Mouse (Mus musculus) heart, embryonic 12.5 days (tissue): ENCODE measurements around the gene Scarb2. TPM values are rescaled to one million over a fixed set of nuclear protein-coding genes. Genes with fewer than 3 reads are reported as not detected.

Source experiments
- ATAC-seq: fragments of 200-750 bp; cut with Nextera tagmentation; 2 replicates; pipeline ENCODE4 v1.8.0; 2017; ENCODE audit warnings: moderate TSS enrichment, moderate library complexity; ENCODE audit not compliant: insufficient number of reproducible peaks, low FRiP score
- H3K27ac ChIP-seq: fragments of 300-500 bp; sonication (generic); 2 replicates; pipeline ENCODE4 v1.5.1; 2016; ENCODE audit warnings: mild to moderate bottlenecking, moderate library complexity; ENCODE audit not compliant: poor library complexity, severe bottlenecking
- H3K27me3 ChIP-seq: fragments of 300-500 bp; sonication (generic); replicated peaks from 2 replicates; pipeline ENCODE4 v1.6.1; 2016; ENCODE audit warnings: mild to moderate bottlenecking, moderate library complexity
- H3K36me3 ChIP-seq: fragments of 300-500 bp; sonication (generic); 2 replicates; pipeline ENCODE4 v1.6.1; 2016; ENCODE audit warnings: mild to moderate bottlenecking, moderate library complexity
- H3K4me1 ChIP-seq: fragments of 300-500 bp; sonication (generic); replicated peaks from 2 replicates; pipeline ENCODE4 v1.6.1; 2016; ENCODE audit warnings: mild to moderate bottlenecking
- H3K4me2 ChIP-seq: fragments of 300-500 bp; sonication (generic); 2 replicates; pipeline ENCODE4 v1.6.1; 2016; ENCODE audit warnings: mild to moderate bottlenecking, moderate library complexity
- H3K4me3 ChIP-seq: fragments of 300-500 bp; sonication (generic); 2 replicates; pipeline ENCODE4 v1.5.1; 2016; ENCODE audit warnings: mild to moderate bottlenecking
- H3K9ac ChIP-seq: fragments of 300-500 bp; sonication (generic); 2 replicates; pipeline ENCODE4 v1.6.1; 2016; ENCODE audit warnings: mild to moderate bottlenecking, moderate library complexity
- H3K9me3 ChIP-seq: fragments of 300-500 bp; sonication (generic); replicated peaks from 2 replicates; pipeline ENCODE4 v1.6.1; 2016; ENCODE audit warnings: mild to moderate bottlenecking, moderate library complexity
- WGBS: fragments of 180-500 bp; shearing (Covaris S2); methylation state at CpG from one replicate; pipeline ENCODE4 v1.1.7; 2016; 5-methylcytosine and 5-hydroxymethylcytosine counted together
- polyA plus RNA-seq: library from polyadenylated mRNA; unstranded; fragments of >200 nt; fragmentation: Nextera tagmentation; extraction: Ambion mirVana; gene quantifications from 2 replicates; pipeline ENCODE4 v1.2.1, GENCODE M21; 2016

Gene Scarb2
- polyA plus RNA-seq, 1 experiment from 2014 or later, result 18.0 TPM

DNA sequence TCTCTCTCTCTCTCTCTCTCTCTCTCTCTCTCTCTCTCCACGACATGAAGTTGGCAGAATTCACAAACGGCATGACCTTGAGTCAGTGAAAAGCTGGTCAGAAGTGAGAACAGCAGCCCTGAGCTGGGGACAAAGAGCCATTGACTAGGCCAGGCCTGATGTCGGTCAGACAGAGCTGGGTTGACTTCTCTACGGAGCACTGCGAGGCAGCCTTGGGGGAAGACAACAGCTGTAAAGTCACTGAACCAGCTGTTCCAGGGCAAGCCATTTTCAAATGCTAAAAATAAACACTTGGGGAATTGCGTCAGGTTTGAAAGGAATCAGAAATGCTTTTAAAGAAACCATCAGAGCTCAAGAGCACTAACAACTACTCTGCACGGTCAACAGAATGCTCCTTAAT lies 13.2 kb downstream of the Scarb2 start:
- Histone ChIP-seq H3K27me3 (no peaks in the 10 kb centered on the region), H3K9ac (no peak overlapping the region), H3K4me3 (no peak overlapping the region), H3K9me3 (no peaks in the 10 kb centered on the region), H3K4me1 (peaks cover 62% of the 10 kb centered on the region), H3K36me3 (no peaks in the 10 kb centered on the region), H3K4me2 (no peak overlapping the region), H3K27ac (peak overlapping the region; percentile 67)
- 25% methylated on average over 7 of the region's 7 CpGs for WGBS
- no peak for ATAC-seq

DNA sequence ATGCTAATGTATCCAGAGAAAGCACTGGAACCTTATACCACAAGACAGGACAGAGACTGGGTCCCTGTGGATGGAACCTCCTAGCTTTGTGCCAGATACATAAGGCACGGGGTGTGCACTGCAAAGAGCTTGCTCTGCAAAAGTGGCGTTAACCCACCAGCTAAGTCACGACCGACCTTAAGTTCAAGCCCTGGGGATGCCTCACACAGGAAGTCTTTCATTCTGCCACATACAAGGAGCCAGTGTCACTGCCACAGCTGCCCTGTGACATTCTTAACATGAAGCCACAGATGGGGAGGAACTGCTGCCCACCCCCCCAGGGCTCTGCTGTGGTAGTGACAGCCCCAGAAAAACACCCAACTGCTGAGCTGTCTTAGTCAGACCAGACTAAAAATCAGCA lies 15.9 kb downstream of the Scarb2 start:
- 62% methylated on average over 4 of the region's 4 CpGs for WGBS
- H3K27me3 ChIP-seq, result no peaks in the 10 kb centered on the region
- peaks cover 63% of the 10 kb centered on the region for H3K4me1 ChIP-seq
- ATAC-seq, result no peak
- H3K9me3 ChIP-seq, result peaks cover 7% of the 10 kb centered on the region; the same call in 1 of the 2 replicates
- H3K36me3 ChIP-seq, result peaks cover 8% of the 10 kb centered on the region
- H3K9ac ChIP-seq, result no peak overlapping the region; the same call in 1 of the 2 replicates
- H3K27ac ChIP-seq, result no peak overlapping the region
- no peak overlapping the region for H3K4me3 ChIP-seq
- no peak overlapping the region for H3K4me2 ChIP-seq

DNA sequence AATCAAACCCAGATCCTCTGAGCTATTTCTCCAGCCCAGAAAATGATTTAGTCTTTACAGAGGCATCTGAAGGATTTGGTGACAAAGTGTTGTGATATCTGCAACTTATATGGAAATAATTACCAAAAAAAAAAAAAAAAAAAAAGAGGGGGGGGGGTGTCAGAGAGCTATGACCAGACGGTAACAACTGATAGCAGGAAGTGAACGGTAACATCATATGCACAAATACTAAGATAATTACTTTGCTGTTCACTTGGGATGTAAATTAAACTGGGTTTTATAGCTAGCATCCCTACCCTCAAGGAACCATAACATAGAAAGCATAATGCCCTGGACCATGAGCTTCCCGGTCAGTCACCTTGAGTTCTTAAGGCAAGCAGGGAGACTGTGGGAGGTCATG lies 16.3 kb downstream of the Scarb2 start:
- no peak overlapping the region for H3K4me2 ChIP-seq
- H3K36me3 ChIP-seq, result peaks cover 8% of the 10 kb centered on the region
- H3K9ac ChIP-seq, result no peak overlapping the region
- H3K4me1 ChIP-seq, result peaks cover 59% of the 10 kb centered on the region
- peaks cover 7% of the 10 kb centered on the region; the same call in 1 of the 2 replicates for H3K9me3 ChIP-seq
- H3K4me3 ChIP-seq, result no peak overlapping the region
- WGBS, result 82% methylated on average over 3 of the region's 3 CpGs
- no peaks in the 10 kb centered on the region for H3K27me3 ChIP-seq
- H3K27ac ChIP-seq, result no peak overlapping the region
- ATAC-seq, result no peak

DNA sequence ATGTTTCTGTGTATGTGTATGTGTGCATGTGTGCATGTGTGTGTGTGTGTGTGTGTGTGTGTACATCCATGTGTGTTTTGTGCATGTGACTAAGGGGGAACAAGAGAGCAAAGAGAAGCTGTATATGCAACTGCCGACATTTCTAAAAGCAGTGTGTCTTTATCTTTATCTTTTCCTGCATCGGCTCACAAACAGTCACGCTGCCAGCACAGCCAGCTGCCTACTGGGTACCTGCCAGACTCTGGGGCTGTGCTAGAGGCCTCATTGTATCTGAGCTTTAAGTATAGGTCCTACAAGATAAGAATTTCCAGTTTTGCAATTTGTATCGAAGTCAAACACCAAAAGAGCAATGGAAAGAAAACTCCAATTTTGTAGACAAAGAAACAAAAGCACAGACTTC lies 17.1 kb downstream of the Scarb2 start:
- H3K4me1 ChIP-seq, result peaks cover 51% of the 10 kb centered on the region

DNA sequence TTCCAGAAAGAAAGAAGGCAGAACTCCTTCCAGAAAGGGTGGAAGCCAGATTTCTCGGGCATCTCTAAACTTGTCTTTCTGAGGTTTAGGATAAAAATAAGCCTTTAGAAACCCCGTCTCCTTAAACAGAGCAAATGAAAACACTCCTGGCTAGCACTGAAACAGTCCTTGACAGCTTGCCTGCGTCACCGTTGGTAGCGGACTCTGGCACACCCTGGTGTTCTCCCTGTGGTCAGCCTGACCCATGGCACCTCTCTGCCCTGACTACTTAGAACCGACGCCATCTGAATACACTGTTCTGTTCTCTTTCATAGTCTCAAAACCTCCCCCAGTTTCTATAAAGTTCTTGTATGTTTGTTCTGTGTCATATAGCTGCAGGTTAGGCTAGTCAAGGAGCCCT lies 17.7 kb downstream of the Scarb2 start:
- no peaks in the 10 kb centered on the region for H3K27me3 ChIP-seq
- no peak overlapping the region for H3K4me3 ChIP-seq
- WGBS, result 63% methylated on average over 7 of the region's 7 CpGs
- H3K27ac ChIP-seq, result peak overlapping the region; percentile 48
- peaks cover 7% of the 10 kb centered on the region; the same call in 1 of the 2 replicates for H3K9me3 ChIP-seq
- ATAC-seq, result no peak
- peaks cover 45% of the 10 kb centered on the region for H3K4me1 ChIP-seq
- no peak overlapping the region for H3K4me2 ChIP-seq
- H3K9ac ChIP-seq, result peak overlapping the region; percentile 17; the same call in 1 of the 2 replicates
- peaks cover 18% of the 10 kb centered on the region for H3K36me3 ChIP-seq

More for the DNA sequence above, 17.1 kb downstream of the Scarb2 start:
- 10% methylated on average over 4 of the region's 4 CpGs for WGBS
- no peak for ATAC-seq
- Histone ChIP-seq H3K4me3 (no peak overlapping the region), H3K4me2 (0 out of 2 replicates have a peak overlapping the region, but pooled peaks have one; percentile 20), H3K9ac (peak overlapping the region; percentile 17; the same call in 1 of the 2 replicates), H3K27me3 (no peaks in the 10 kb centered on the region), H3K27ac (peak overlapping the region; percentile 48; the same call in 1 of the 2 replicates), H3K9me3 (peaks cover 7% of the 10 kb centered on the region; the same call in 1 of the 2 replicates), H3K36me3 (peaks cover 13% of the 10 kb centered on the region)

DNA sequence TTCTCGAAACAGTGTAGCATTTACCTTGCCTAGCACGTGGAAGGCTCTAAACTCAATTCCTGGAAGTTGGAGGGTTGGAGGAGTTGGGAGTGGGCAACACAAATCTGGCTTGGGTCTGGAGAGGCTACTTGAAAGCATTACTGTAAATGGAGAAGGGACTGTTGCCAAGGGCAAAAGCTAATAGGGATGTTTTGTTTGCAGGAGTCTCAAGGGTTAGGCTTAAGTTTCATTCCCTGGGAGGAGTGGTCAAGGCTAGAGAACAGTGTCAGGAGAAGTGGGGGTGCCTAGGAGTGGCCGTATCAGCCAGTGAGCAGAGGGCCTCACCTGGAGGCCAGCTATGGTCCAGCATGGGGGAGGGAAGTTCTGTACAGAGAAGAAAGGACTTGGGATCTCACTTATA lies 18.2 kb downstream of the Scarb2 start:
- Histone ChIP-seq H3K27me3 (no peaks in the 10 kb centered on the region), H3K4me3 (no peak overlapping the region), H3K27ac (peak overlapping the region; percentile 48), H3K9ac (no peak overlapping the region), H3K4me1 (peaks cover 40% of the 10 kb centered on the region), H3K36me3 (peaks cover 24% of the 10 kb centered on the region), H3K9me3 (peaks cover 7% of the 10 kb centered on the region; the same call in 1 of the 2 replicates), H3K4me2 (no peak overlapping the region)
- ATAC-seq, result no peak
- WGBS, result 65% methylated on average over 3 of the region's 3 CpGs

DNA sequence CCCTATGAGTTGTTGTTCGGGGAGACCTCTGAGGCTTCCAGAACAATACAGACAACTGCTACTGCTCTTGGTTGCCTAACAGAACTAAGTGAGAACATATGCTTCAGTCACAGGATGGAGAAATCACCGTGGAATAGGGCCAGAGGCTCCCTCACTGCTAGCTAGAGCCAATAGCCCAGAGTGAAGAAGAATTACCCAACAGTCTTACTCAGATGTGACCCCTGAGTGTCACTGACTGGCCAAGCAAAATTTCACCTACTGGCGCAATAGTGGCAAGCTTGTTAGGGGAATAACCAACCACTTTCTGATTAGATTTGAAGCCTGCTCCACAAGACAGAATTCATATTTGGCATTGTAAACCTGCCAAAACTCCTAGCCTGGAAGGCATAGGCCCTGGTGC lies 19.9 kb downstream of the Scarb2 start:
- 89% methylated on average over 3 of the region's 3 CpGs for WGBS
- peaks cover 37% of the 10 kb centered on the region for H3K36me3 ChIP-seq

DNA sequence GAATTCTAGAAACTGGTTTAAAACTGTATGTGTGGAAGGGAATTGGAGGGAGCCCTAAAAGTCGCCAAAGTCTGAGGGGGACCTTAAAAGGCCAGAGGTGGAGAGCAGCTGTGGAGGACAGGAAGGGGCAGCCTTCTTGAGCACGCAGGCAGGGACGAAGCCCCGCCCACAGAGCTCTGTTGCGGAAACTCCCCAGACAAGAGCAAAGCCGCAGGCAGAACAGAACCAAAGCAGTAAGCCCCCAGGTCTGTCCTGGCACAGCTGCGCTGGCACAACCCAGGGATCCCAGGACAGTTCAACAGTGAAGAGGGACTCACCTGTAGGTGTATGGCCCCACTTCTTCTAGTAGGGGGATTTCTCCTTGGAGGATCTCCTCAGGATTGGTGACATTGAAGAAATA lies 21.8 kb downstream of the Scarb2 start:
- 47% methylated on average over 7 of the region's 7 CpGs for WGBS
- H3K9ac ChIP-seq, result no peak overlapping the region
- H3K4me1 ChIP-seq, result peaks cover 27% of the 10 kb centered on the region

More for the DNA sequence above, 19.9 kb downstream of the Scarb2 start:
- Histone ChIP-seq H3K27ac (no peak overlapping the region), H3K9me3 (peaks cover 16% of the 10 kb centered on the region), H3K4me1 (peaks cover 33% of the 10 kb centered on the region), H3K4me3 (no peak overlapping the region), H3K9ac (no peak overlapping the region), H3K27me3 (no peaks in the 10 kb centered on the region), H3K4me2 (no peak overlapping the region)
- ATAC-seq, result no peak

DNA sequence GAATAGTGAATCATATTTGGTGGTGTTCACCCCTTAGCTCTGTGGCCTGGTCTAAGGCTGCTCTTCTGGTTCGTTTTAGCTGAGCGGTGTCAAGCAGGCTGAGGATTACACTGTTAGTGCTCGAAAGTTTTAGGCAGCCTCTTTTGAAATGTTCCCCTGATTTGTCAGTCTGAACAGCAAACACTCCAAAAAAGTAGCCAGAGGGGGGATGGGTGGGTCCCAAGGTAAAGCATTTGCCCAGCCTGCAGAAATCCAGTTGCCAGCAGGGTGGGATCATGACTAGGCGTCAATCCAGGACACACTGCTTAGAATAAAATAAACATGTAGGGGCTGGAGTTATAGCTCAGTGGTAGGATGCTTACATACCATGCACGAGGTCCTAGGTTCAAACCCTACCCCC lies 33.8 kb downstream of the Scarb2 start:
- Histone ChIP-seq H3K4me3 (no peak overlapping the region), H3K27ac (no peak overlapping the region), H3K9ac (no peak overlapping the region), H3K27me3 (no peaks in the 10 kb centered on the region), H3K4me1 (peaks cover 21% of the 10 kb centered on the region), H3K36me3 (peaks cover 19% of the 10 kb centered on the region), H3K4me2 (no peak overlapping the region), H3K9me3 (0 out of 2 replicates have a peak, but pooled peaks cover 2% of the 10 kb centered on the region)
- WGBS, result 82% methylated on average over 5 of the region's 5 CpGs
- ATAC-seq, result no peak

More for the DNA sequence above, 21.8 kb downstream of the Scarb2 start:
- peaks cover 16% of the 10 kb centered on the region for H3K9me3 ChIP-seq
- no peak overlapping the region for H3K27ac ChIP-seq
- peaks cover 37% of the 10 kb centered on the region for H3K36me3 ChIP-seq
- no peak for ATAC-seq
- no peak overlapping the region for H3K4me3 ChIP-seq
- H3K4me2 ChIP-seq, result no peak overlapping the region
- H3K27me3 ChIP-seq, result no peaks in the 10 kb centered on the region

DNA sequence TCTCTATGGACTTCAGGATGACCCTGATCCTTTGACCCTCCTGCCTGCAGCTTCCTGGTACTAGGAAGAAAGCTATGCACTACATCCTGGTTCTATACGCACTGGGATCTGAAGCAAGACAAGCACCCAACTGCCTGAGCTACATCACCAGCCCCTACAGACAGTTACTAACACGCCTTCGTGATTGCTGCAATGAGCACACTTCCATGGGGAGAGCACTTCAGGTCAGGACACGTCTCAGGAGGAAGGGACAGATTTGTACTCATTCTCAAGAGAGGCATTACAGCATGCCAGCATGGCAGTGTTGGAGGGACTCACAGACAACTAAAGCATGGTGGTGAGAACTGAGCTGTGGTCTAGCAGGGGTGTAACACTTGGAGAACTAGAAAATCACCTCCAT lies 35.1 kb downstream of the Scarb2 start:
- Histone ChIP-seq H3K36me3 (peaks cover 19% of the 10 kb centered on the region), H3K9ac (no peak overlapping the region), H3K27me3 (no peaks in the 10 kb centered on the region), H3K9me3 (0 out of 2 replicates have a peak, but pooled peaks cover 2% of the 10 kb centered on the region), H3K27ac (no peak overlapping the region), H3K4me2 (no peak overlapping the region), H3K4me3 (no peak overlapping the region), H3K4me1 (peaks cover 34% of the 10 kb centered on the region)
- 85% methylated on average over 4 of the region's 4 CpGs for WGBS
- ATAC-seq, result no peak

DNA sequence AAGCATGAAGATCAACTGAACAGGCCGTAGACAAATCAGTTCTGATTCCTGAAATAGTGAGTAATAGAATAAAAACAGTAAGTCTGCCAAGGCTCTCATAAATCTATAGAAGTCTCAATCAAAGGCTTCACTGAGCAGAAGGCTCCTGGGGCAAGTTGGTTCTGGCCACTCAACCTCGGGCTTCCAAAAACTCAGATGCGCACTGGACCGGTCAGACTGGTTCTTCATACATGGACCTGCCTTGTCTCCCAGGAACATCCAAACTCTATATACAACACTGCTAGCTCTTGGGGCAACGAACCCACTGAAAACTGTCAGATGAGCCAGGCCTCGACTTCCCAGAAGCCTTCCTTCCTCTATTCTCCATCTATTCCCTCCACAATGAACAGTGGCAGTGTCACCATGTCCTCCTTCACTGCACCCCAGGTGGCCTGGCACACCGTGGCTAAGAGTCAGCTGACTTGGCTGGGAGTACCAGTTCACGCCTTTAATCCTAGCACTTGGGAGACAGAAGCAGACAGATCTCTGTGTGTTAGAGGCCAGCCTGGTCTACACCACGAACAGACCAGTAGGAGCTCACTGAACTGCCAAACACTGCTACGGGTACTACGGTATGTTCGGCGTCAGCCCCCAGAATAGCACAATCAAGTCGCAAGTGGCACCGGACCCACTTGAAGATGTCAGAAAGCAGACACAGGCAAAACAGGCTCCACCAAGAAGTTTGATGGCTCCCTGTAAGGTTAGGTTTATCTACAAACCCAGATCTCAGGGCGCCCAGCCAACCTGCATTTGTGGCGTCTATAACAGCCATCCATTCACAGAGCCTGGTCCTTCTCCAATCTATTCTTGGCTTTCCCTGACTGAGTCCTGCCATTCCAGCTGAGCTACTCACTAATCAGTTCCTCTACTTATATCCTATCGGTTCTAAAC lies 37.2 kb downstream of the Scarb2 start:
- no peak overlapping the region for H3K9ac ChIP-seq
- peaks cover 13% of the 10 kb centered on the region; the same call in 1 of the 2 replicates for H3K36me3 ChIP-seq
- WGBS, result 62% methylated on average over 18 of the region's 18 CpGs
- peak overlapping the region; percentile 74 for H3K27ac ChIP-seq
- 0 out of 2 replicates have a peak, but pooled peaks have one; percentile 40 for ATAC-seq
- peaks cover 40% of the 10 kb centered on the region for H3K4me1 ChIP-seq
- no peaks in the 10 kb centered on the region for H3K9me3 ChIP-seq
- H3K4me2 ChIP-seq, result peak overlapping the region; percentile 15; the same call in 1 of the 2 replicates
- H3K4me3 ChIP-seq, result no peak overlapping the region
- no peaks in the 10 kb centered on the region for H3K27me3 ChIP-seq
